Mouse (Mus musculus) stomach, postnatal 0 days (tissue): ENCODE data around the gene Inca1. TPM values are rescaled to one million over a fixed set of nuclear protein-coding genes. Genes with fewer than 3 reads are reported as not detected.

Source experiments
- ATAC-seq: fragments of 200-750 bp; cut with Nextera tagmentation; 2 replicates; pipeline ENCODE4 v1.8.0; 2017; ENCODE audit not compliant: low FRiP score, low TSS enrichment
- DNase-seq: peaks from one replicate; pipeline ENCODE4 v3.0.0-alpha.2; 2016; ENCODE audit warnings: low spot score
- H3K27ac ChIP-seq: fragments of 300-500 bp; sonication (generic); replicated peaks from 2 replicates; pipeline ENCODE4 v1.5.1; 2014; ENCODE audit warnings: mild to moderate bottlenecking, control low read depth
- H3K27me3 ChIP-seq: fragments of 300-500 bp; sonication (generic); 2 replicates; pipeline ENCODE4 v1.6.1; 2014; ENCODE audit warnings: low read length; ENCODE audit not compliant: control insufficient read depth, insufficient read depth
- H3K36me3 ChIP-seq: fragments of 300-500 bp; sonication (generic); 2 replicates; pipeline ENCODE4 v1.6.1; 2014; ENCODE audit warnings: low read length, mixed read lengths; ENCODE audit not compliant: control insufficient read depth, insufficient read depth
- H3K4me1 ChIP-seq: fragments of 300-500 bp; sonication (generic); replicated peaks from 2 replicates; pipeline ENCODE4 v1.6.1; 2014; ENCODE audit warnings: antibody characterized with exemption; ENCODE audit not compliant: control insufficient read depth, insufficient read depth
- H3K4me2 ChIP-seq: fragments of 300-500 bp; sonication (generic); replicated peaks from 2 replicates; pipeline ENCODE4 v1.6.1; 2014; ENCODE audit warnings: low read depth, mild to moderate bottlenecking, control low read depth, moderate library complexity
- H3K4me3 ChIP-seq: fragments of 300-500 bp; sonication (generic); 2 replicates; pipeline ENCODE4 v1.5.1; 2014; ENCODE audit warnings: low read depth, low read length, control low read depth
- H3K9ac ChIP-seq: fragments of 300-500 bp; sonication (generic); 2 replicates; pipeline ENCODE4 v1.6.1; 2014; ENCODE audit warnings: mild to moderate bottlenecking, low read length, control low read depth, mixed read lengths
- H3K9me3 ChIP-seq: fragments of 300-500 bp; sonication (generic); 2 replicates; pipeline ENCODE4 v1.6.1; 2016; ENCODE audit warnings: low read length; ENCODE audit not compliant: control insufficient read depth
- CTCF ChIP-seq: IDR thresholded peaks from 2 replicates; pipeline ENCODE4 v1.5.1; 2016; ENCODE audit warnings: antibody characterized with exemption, low read depth, mild to moderate bottlenecking, moderate library complexity
- EP300 ChIP-seq: optimal IDR thresholded peaks from 2 replicates; pipeline ENCODE3; 2016; ENCODE audit warnings: antibody characterized with exemption
- WGBS: fragments of 180-500 bp; shearing (Covaris S2); extraction: QIAGEN DNeasy Blood & Tissue Kit; methylation state at CpG from one replicate; pipeline ENCODE4 v1.1.7; 2014; 5-methylcytosine and 5-hydroxymethylcytosine counted together
- polyA plus RNA-seq: library from polyadenylated mRNA; unstranded; fragments of >200 nt; fragmentation: Nextera tagmentation; extraction: Ambion mirVana; gene quantifications from 2 replicates; pipeline ENCODE4 v1.2.1, GENCODE M21; 2015

Inca1 gene
- polyA plus RNA-seq, 1 experiment from 2014 or later = 1.6 TPM

DNA sequence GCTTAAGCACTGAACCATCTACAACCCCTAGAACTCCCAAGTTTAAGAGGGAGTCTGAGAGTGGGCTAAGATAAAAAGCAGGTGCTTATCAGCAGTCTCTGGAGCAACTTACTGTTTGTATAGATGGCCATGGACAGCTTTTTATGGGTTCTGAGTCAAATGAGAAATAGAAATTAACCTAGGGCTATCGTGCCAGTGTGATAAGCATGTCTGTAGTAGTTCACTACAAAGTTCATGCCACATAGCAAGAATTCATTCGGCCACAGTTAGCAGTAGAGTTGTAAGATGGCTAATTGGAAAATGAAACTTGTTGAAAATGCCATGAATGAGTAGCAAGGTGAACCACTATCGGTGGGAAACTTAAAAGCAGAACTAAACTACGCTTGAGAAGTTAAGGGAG, 51.4 kb downstream of the Inca1 start:
- no peaks in the 10 kb centered on the region for H3K27me3 ChIP-seq
- peaks cover 23% of the 10 kb centered on the region for H3K36me3 ChIP-seq
- no peak for ATAC-seq
- H3K9me3 ChIP-seq = no peaks in the 10 kb centered on the region
- TF ChIP-seq EP300 (no peak), CTCF (no peak)
- peak overlapping the region; percentile 92 for H3K4me2 ChIP-seq
- peak overlapping the region; percentile 86 for H3K9ac ChIP-seq
- H3K4me3 ChIP-seq = peak overlapping the region; percentile 74
- H3K27ac ChIP-seq = no peak overlapping the region
- WGBS = 67% methylated on average over 4 of the region's 4 CpGs
- no peak for DNase-seq
- H3K4me1 ChIP-seq = peaks cover 3% of the 10 kb centered on the region

DNA sequence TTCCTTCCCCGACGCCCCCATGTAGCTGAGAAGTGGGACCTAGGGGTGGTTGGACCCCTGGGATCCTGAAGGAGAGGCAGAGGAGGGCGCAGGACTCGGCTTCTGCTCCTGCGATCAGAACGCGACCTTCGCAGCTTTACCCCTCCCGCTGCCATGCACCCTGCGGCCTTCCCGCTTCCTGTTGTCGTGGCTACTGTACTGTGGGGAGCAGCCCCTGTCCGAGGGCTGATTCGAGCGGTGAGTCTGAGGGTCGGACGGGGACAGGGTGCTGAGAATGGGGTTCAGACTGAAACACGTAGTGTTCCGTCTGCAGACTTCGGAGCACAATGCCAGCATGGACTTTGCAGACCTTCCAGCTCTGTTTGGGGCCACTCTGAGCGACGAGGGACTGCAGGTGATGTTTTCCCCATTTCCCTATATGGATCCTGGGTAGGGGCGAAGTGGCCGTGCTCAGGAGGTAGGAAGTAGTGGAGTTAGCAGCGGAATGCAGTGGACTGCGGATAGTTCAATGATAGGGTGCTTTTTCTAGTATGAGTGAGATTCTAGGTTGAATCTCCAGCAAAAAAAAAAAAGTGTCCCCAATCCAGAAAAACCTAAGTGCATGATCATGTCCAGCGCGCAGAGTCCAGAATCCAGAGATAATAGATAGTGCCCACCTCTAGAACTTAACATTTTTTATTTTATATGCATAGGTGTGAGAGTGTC, 52.1 kb downstream of the Inca1 start:
- H3K4me1 ChIP-seq = peaks cover 3% of the 10 kb centered on the region

DNA sequence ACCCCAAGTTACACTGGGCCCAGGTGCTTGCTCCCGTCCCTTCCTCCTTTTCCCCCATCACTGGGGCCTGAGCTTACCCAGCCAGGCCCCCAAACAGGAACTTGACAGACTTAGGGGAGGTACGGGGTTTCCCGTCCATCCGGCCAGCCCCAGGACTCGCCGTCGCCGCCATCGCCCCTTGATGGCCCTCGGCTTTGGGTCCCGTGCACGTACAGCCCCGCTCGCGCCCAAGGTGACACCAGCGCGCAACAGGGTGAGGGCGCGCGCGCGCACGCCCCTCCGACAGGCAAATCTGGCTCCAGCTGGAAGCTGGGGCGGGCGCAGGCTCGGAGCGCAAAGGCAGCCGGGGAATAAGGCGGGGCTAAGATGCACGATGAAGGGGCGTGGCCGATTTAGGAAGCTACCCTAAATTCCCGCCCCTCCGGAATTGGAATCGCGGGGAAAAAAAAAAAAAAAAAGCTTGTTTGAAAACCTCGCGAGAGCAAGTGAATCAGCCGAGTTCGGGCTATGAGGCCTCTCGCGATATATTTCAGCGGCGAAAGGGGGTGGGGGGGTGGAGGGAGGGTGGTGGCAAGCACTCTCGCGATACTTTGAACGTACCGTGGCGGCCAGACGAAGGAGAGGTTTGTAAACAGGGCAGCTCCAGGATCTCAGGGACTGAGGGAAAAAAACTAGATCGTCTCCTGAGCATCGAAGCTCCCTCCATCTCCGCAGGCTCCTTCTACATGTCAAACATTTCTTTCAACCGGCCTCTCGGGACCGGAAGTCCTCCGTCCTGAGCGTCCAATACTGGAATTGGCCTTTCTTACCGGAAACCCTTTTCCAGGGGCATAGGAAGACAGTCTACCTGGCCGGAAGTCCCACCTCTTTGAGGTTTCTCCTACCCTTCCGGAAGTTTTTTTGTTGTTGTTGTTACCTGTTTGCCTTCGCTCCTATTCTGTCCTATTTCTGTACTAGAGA, 53.0 kb downstream of the Inca1 start, which contains the start of the genes Rnf167 and Slc25a11:
Gene Rnf167, plus strand, starts transcription at position 545 of the 960 bp plus-strand sequence.
Gene Slc25a11, minus strand, starts transcription at position 789 of the 960 bp plus-strand sequence.
- TF ChIP-seq CTCF (peak; percentile 45), EP300 (peak; percentile 100)
- DNase-seq = peak; percentile 98
- Histone ChIP-seq H3K4me1 (peaks cover 3% of the 10 kb centered on the region), H3K27ac (peak within 1 kb of the TSS; percentile 97), H3K9ac (peak within 1 kb of the TSS; percentile 86), H3K27me3 (no peaks in the 10 kb centered on the region), H3K4me2 (peak within 1 kb of the TSS; percentile 92), H3K9me3 (no peaks in the 10 kb centered on the region), H3K36me3 (peaks cover 23% of the 10 kb centered on the region), H3K4me3 (peak within 1 kb of the TSS; percentile 74)
- under 1% methylated on average over 63 of the region's 63 CpGs for WGBS
- peak; percentile 87 for ATAC-seq

More for the DNA sequence above, 52.1 kb downstream of the Inca1 start:
- Histone ChIP-seq H3K27me3 (no peaks in the 10 kb centered on the region), H3K9ac (peak overlapping the region; percentile 86), H3K4me3 (peak overlapping the region; percentile 74), H3K36me3 (peaks cover 23% of the 10 kb centered on the region), H3K9me3 (no peaks in the 10 kb centered on the region), H3K27ac (peak overlapping the region; percentile 97), H3K4me2 (peak overlapping the region; percentile 92)
- DNase-seq = peak; percentile 49
- no peak for TF ChIP-seq EP300
- no peak for TF ChIP-seq CTCF
- no peak; the same call in 1 of the 2 replicates for ATAC-seq
- WGBS = 3% methylated on average over 28 of the region's 28 CpGs

DNA sequence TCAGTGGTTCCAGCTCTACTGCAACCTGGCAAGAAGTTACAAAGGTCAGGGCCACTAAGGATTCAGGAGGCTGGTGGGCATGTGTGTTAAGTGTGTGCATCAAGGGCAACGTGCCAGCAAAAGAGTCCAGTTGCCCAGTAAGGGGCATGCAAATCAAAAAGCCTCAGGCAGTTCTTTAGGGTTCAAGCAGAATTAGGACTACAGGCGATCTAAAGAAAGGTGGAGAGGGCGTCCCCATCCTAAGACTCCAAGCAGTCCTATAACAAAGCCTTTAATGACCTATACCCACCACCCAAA, 53.7 kb downstream of the Inca1 start:
- peak overlapping the region; percentile 79 for H3K27ac ChIP-seq
- peak overlapping the region; percentile 71 for H3K4me2 ChIP-seq
- H3K4me1 ChIP-seq = peaks cover 3% of the 10 kb centered on the region
- H3K4me3 ChIP-seq = peak overlapping the region; percentile 54
- WGBS = 17% methylated on average over 3 of the region's 3 CpGs
- H3K27me3 ChIP-seq = no peaks in the 10 kb centered on the region
- no peak for ATAC-seq
- H3K36me3 ChIP-seq = peaks cover 23% of the 10 kb centered on the region
- no peak for DNase-seq
- peak overlapping the region; percentile 83 for H3K9ac ChIP-seq
- TF ChIP-seq CTCF (no peak), EP300 (no peak)
- no peaks in the 10 kb centered on the region for H3K9me3 ChIP-seq

DNA sequence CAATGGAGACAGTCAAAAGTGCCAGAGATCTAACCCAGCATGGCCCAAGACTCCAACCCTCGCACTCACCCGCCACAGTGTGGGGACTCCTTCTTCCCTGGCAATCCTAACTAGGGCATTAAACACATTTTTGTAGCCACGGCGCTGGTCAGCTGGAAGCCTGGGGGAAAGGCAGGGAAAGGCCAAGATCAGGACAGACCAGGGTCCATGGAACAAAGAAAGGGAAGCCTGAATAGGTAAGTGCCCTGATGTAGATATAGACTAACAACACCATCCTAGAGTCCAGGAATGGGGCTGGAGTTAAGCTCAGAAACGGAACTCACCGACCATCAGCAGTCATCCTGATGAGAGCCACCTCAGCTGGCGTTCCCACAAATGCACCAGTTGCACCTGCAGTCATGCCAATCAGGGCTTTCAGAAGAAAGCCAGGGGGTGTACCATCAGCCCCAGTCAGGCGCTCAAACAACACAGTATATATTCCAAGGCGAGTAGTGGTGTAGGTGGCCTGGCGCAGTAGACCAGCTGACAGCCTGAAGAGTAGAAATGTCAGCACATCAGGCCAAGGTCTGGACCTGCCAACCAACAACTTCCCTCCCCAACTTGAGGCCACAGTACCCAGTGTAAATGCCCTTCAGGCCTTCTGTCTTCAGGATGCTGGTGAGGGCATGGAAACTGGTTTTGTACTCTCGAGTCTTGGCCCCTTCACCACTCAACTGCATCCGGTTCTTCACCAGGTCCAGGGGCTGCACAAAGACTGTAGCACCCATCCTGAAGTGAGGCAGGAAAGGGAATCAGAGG, 54.3 kb downstream of the Inca1 start:
- Histone ChIP-seq H3K4me2 (peak overlapping the region; percentile 71), H3K36me3 (peaks cover 19% of the 10 kb centered on the region), H3K9ac (peak overlapping the region; percentile 83), H3K4me3 (peak overlapping the region; percentile 54), H3K27ac (peak overlapping the region; percentile 79), H3K9me3 (no peaks in the 10 kb centered on the region), H3K27me3 (no peaks in the 10 kb centered on the region), H3K4me1 (peaks cover 3% of the 10 kb centered on the region)
- 78% methylated on average over 12 of the region's 12 CpGs for WGBS
- no peak for DNase-seq
- no peak for ATAC-seq
- TF ChIP-seq EP300 (no peak), CTCF (no peak)
